Mouse (Mus musculus) effector memory CD4-positive, alpha-beta T cell, adult 7 months (primary cell): ENCODE data around the gene Serpina10. TPM values are rescaled to one million over a fixed set of nuclear protein-coding genes. Genes with fewer than 3 reads are reported as not detected.

Source experiments
- polyA plus RNA-seq: library from polyadenylated mRNA; unstranded; fragments of 100-300 nt; shearing (Covaris generic); gene quantifications from one replicate; pipeline ENCODE4 v1.2.1, GENCODE M21; 2017

The Serpina10 gene
- not detected for polyA plus RNA-seq

DNA sequence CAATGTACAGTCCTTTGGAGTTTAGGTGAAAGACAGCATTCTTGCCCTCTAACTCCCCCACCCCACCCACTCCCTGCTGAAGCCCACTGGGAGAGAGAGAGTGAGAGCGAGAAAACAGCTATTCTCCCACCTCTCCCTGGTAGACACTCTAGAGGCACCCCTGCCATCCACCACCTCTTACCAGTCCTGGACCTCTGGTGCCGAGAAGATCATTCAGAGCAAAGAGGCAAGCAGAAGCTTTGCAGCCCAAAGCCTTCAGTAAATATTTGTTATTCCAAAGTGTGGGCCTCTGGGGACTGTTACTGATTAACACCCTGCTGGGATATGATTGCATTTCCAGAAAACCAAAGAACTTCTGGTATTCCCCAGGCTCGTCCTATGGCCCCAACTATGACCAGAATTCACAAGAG, at the start of gene Serpina10:
Gene Serpina10, minus strand, starts transcription at position 242 of the 410 bp plus-strand sequence.

DNA sequence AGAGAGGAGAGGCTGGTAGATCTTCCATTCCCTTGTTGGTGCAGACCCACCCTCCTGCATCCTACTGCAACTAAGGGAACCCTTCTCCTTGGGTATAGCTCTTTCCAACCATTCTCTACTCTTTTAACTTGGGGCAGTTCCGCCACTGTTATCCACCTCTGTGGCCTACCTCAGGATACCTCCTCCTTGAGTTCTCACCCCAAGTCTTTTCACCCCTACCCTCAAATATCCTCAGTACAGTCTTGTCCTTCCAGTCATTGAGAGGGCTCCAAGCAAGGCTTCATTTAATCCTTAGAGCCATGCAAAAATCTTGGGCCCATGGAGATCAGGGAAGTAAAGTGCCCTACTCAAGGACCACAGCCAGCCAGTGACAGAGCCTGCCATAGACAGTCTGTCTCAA, 44.8 kb upstream of the Serpina10 start, which contains the start of gene Serpina16:
Gene Serpina16, minus strand, starts transcription at position 101 of the 400 bp plus-strand sequence.

DNA sequence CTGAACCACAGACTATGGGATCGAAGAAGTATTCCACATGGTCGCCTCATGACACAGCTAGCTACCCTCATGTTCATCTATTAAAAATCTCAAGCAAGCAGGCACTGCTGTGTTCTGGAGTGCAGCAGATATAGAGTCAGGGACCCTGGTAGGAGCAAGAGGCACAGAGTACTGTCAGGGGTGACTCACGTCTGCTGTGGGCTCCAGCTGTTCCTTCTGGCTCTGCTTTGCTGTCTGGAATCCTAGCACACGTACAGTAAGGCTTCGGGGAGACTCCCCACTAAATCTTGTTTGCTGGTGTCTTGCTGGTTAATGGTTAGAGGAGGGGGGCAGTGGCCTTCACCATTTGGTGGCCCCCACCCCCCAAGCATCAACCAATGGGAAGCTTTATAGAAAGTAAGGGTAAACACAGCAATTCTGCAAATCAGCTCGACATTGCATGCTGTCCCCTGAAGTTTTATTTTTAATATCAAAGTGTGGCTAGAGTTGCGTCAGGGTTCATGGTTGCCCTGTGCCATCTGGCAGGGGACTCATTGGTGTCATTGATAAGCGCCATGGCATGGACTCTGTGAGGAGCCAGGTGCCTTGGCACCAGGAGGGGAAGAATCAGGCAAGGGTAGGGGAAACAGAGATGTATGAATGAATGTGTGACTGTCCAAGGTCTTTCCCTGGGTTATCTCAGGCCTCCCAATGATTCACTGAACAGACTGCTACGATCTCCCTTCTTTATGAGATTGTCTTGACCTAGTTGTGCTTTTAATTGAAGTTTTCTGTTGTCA, 25.8 kb upstream of the Serpina10 start, which contains the start of gene Serpina6:
Gene Serpina6, minus strand, starts transcription at position 365 of the 779 bp plus-strand sequence.

Other genes with a start within 250 kb of the Serpina10 start
- 3.0 TPM for gene Otub2, start 242.8 kb downstream of the Serpina10 start, polyA plus RNA-seq
- gene 9330161L09Rik, start 223.6 kb downstream of the Serpina10 start, polyA plus RNA-seq: 0.51 TPM
- gene Ddx24, start 205.6 kb downstream of the Serpina10 start, polyA plus RNA-seq: 202 TPM
- gene Ifi27, start 197.2 kb downstream of the Serpina10 start, polyA plus RNA-seq: 309 TPM
- gene Ifi27l2a, start 187.8 kb downstream of the Serpina10 start, polyA plus RNA-seq: 204 TPM
- 0.83 TPM for gene Ifi27l2b, start 174.2 kb downstream of the Serpina10 start, polyA plus RNA-seq
- not detected for gene Ppp4r4, start 99.2 kb downstream of the Serpina10 start, polyA plus RNA-seq
- gene Serpina6, start 25.8 kb upstream of the Serpina10 start, polyA plus RNA-seq: not detected
- not detected for gene Serpina16, start 44.7 kb upstream of the Serpina10 start, polyA plus RNA-seq
- not detected for gene Serpina1f, start 64.1 kb upstream of the Serpina10 start, polyA plus RNA-seq
- gene Serpina1d, start 142.1 kb upstream of the Serpina10 start, polyA plus RNA-seq: not detected
- not detected for gene Serpina1b, start 198.9 kb upstream of the Serpina10 start, polyA plus RNA-seq
- not detected for gene Serpina1a, start 232.1 kb upstream of the Serpina10 start, polyA plus RNA-seq